Mouse (Mus musculus): Measurements from ENCODE around the gene Hbp1. TPM values are rescaled to one million over a fixed set of nuclear protein-coding genes. Genes with fewer than 3 reads are reported as not detected.

The Hbp1 gene
- polyA plus RNA-seq, 1 experiment from 2014 or later, result 47.3 TPM

- no peak for DNase-seq
- H3K27me3 ChIP-seq (ENCODE audit: insufficient read depth, low read length), result no peaks in the 10 kb centered on the region
- H3K4me3 ChIP-seq (ENCODE audit: low read depth, low read length), result no peak overlapping the region
- TF ChIP-seq EP300 (IDR thresholded peaks at IDR 0.05; ENCODE audit: low read depth) (no peak), CTCF (IDR thresholded peaks at IDR 0.05; ENCODE audit: low read depth) (no peak)
- no peak overlapping the region for H3K27ac ChIP-seq (ENCODE audit: low read depth)
- H3K4me2 ChIP-seq (ENCODE audit: low read depth, low read length), result no peak overlapping the region
- H3K4me1 ChIP-seq (ENCODE audit: insufficient read depth), result no peaks in the 10 kb centered on the region
- no peaks in the 10 kb centered on the region for H3K9me3 ChIP-seq (ENCODE audit: low read length)
- no peak overlapping the region for H3K9ac ChIP-seq (replicated peaks)
- no peaks in the 10 kb centered on the region; the same call in 1 of the 2 replicates for H3K36me3 ChIP-seq (replicated peaks; ENCODE audit: insufficient read depth, low read length)
- 73% methylated on average over 2 of the region's 2 CpGs for WGBS (ENCODE audit: insufficient replicate concordance)
- no peak for ATAC-seq
These were observed 42.9 kb downstream of the Hbp1 start for GRCm38 (mm10) chr12:31907436-31907835.

- H3K4me2 ChIP-seq (ENCODE audit: low read depth, low read length), result no peak overlapping the region
- no peaks in the 10 kb centered on the region for H3K4me1 ChIP-seq (ENCODE audit: insufficient read depth)
- no peak overlapping the region for H3K4me3 ChIP-seq (ENCODE audit: low read depth, low read length)
- no peak overlapping the region for H3K27ac ChIP-seq (ENCODE audit: low read depth)
- ATAC-seq (no peak), DNase-seq (no peak)
- H3K27me3 ChIP-seq (ENCODE audit: insufficient read depth, low read length), result no peaks in the 10 kb centered on the region
- no peaks in the 10 kb centered on the region; the same call in 1 of the 2 replicates for H3K36me3 ChIP-seq (replicated peaks; ENCODE audit: insufficient read depth, low read length)
- no peak for TF ChIP-seq EP300 (IDR thresholded peaks at IDR 0.05; ENCODE audit: low read depth)
- no peak for TF ChIP-seq CTCF (IDR thresholded peaks at IDR 0.05; ENCODE audit: low read depth)
- WGBS (ENCODE audit: insufficient replicate concordance), result 65% methylated on average over 6 of the region's 6 CpGs
- H3K9ac ChIP-seq (replicated peaks), result no peak overlapping the region
- no peaks in the 10 kb centered on the region for H3K9me3 ChIP-seq (ENCODE audit: low read length)
These were observed 44.4 kb downstream of the Hbp1 start for GRCm38 (mm10) chr12:31905696-31906551.

DNA sequence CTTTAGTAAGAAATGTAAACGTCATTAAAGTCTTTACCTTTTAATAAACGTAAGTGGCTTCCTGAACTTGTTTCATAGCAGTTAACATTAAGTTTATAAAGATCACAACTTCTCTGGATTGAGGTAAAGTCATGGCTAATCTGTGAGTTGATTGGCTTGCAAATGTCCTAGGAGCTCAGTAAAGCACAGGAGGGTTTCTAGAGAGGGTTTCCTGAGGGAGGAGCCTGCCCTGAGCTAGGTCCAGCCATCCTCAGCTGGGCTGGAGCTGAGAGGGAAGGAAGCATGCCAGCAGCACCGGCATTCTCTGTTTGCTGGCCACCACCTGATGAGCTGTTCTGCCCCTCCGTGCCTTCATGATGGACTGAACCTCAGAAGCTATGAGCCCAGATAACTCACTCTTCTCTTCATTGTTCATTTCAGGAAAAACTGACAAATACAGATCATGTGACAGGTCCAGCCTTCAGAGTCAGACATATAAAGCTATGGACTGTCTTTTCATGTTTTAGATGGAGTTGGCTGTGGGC lies 49.9 kb downstream of the Hbp1 start:
- DNase-seq (no peak), ATAC-seq (no peak)
- H3K27me3 ChIP-seq (ENCODE audit: insufficient read depth, low read length), result no peaks in the 10 kb centered on the region
- H3K36me3 ChIP-seq (replicated peaks; ENCODE audit: insufficient read depth, low read length), result peaks cover 2% of the 10 kb centered on the region; the same call in 1 of the 2 replicates
- no peaks in the 10 kb centered on the region for H3K4me1 ChIP-seq (ENCODE audit: insufficient read depth)
- H3K4me3 ChIP-seq (ENCODE audit: low read depth, low read length), result no peak overlapping the region
- no peak overlapping the region for H3K9ac ChIP-seq (replicated peaks)
- no peak overlapping the region for H3K27ac ChIP-seq (ENCODE audit: low read depth)
- H3K9me3 ChIP-seq (ENCODE audit: low read length), result no peaks in the 10 kb centered on the region
- 82% methylated on average over 4 of the region's 4 CpGs for WGBS (ENCODE audit: insufficient replicate concordance)
- no peak for TF ChIP-seq EP300 (IDR thresholded peaks at IDR 0.05; ENCODE audit: low read depth)
- H3K4me2 ChIP-seq (ENCODE audit: low read depth, low read length), result no peak overlapping the region

GRCm38 (mm10) chr12:31897456-31897855 lies 52.9 kb downstream of the Hbp1 start:
- no peak for DNase-seq
- ATAC-seq, result no peak
- no peak overlapping the region for H3K4me3 ChIP-seq (ENCODE audit: low read depth, low read length)
- peaks cover 2% of the 10 kb centered on the region; the same call in 1 of the 2 replicates for H3K36me3 ChIP-seq (replicated peaks; ENCODE audit: insufficient read depth, low read length)
- H3K27ac ChIP-seq (ENCODE audit: low read depth), result no peak overlapping the region
- TF ChIP-seq CTCF (IDR thresholded peaks at IDR 0.05; ENCODE audit: low read depth) (no peak), EP300 (IDR thresholded peaks at IDR 0.05; ENCODE audit: low read depth) (no peak)
- no peaks in the 10 kb centered on the region for H3K4me1 ChIP-seq (ENCODE audit: insufficient read depth)
- no peaks in the 10 kb centered on the region for H3K27me3 ChIP-seq (ENCODE audit: insufficient read depth, low read length)
- 83% methylated on average over 7 of the region's 7 CpGs for WGBS (ENCODE audit: insufficient replicate concordance)
- H3K4me2 ChIP-seq (ENCODE audit: low read depth, low read length), result no peak overlapping the region
- H3K9me3 ChIP-seq (ENCODE audit: low read length), result no peaks in the 10 kb centered on the region
- no peak overlapping the region for H3K9ac ChIP-seq (replicated peaks)

DNA sequence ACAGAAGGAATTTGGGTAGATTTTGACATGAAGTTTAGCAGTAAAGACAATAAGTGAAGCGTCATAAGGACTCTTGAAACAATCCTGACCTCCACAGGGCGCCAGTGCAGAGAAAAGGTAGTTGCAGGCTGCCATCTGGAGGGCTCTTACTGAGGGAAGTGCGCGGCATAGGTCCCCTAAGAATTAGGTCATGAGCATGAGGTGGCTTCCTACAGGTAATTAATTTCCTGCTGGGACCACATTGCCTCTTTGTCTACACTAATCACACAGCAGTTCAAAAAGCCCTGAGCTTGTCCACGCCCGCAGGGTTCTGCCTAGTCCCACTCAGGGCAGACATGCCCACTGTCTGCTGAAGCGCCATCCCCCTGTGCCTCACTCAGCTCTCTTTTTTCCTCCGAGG lies 53.3 kb downstream of the Hbp1 start:
- DNase-seq (no peak), ATAC-seq (no peak)
- no peaks in the 10 kb centered on the region for H3K27me3 ChIP-seq (ENCODE audit: insufficient read depth, low read length)
- H3K4me2 ChIP-seq (ENCODE audit: low read depth, low read length), result no peak overlapping the region
- peaks cover 2% of the 10 kb centered on the region; the same call in 1 of the 2 replicates for H3K36me3 ChIP-seq (replicated peaks; ENCODE audit: insufficient read depth, low read length)
- no peaks in the 10 kb centered on the region for H3K9me3 ChIP-seq (ENCODE audit: low read length)
- TF ChIP-seq EP300 (IDR thresholded peaks at IDR 0.05; ENCODE audit: low read depth) (no peak), CTCF (IDR thresholded peaks at IDR 0.05; ENCODE audit: low read depth) (no peak)
- 77% methylated on average over 8 of the region's 8 CpGs for WGBS (ENCODE audit: insufficient replicate concordance)
- no peak overlapping the region for H3K27ac ChIP-seq (ENCODE audit: low read depth)
- no peak overlapping the region for H3K9ac ChIP-seq (replicated peaks)
- no peaks in the 10 kb centered on the region for H3K4me1 ChIP-seq (ENCODE audit: insufficient read depth)
- no peak overlapping the region for H3K4me3 ChIP-seq (ENCODE audit: low read depth, low read length)

DNA sequence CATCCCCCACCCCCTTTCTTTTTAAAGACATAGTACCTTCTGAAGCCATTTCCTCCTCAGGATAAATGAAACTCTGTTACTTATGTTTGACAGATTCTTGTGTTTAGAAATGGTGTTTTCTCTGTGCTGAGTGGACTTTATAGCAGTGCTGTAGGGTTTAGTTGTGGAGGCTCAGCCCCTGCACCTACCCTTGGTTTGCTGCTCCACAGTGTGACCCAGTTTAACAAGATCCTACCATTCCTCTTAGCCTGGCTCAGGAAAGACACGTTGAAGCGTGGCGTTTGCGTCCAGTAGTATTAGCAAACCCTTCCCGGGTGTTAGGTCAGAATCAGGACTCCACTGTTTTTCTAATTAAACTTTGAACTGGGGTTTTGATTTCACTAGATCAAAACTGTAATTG lies 54.0 kb downstream of the Hbp1 start:
- DNase-seq (no peak), ATAC-seq (no peak)
- 76% methylated on average over 5 of the region's 5 CpGs for WGBS (ENCODE audit: insufficient replicate concordance)
- H3K4me3 ChIP-seq (ENCODE audit: low read depth, low read length), result no peak overlapping the region
- no peak overlapping the region for H3K27ac ChIP-seq (ENCODE audit: low read depth)
- no peaks in the 10 kb centered on the region for H3K9me3 ChIP-seq (ENCODE audit: low read length)
- no peaks in the 10 kb centered on the region for H3K27me3 ChIP-seq (ENCODE audit: insufficient read depth, low read length)
- no peaks in the 10 kb centered on the region for H3K4me1 ChIP-seq (ENCODE audit: insufficient read depth)
- peaks cover 2% of the 10 kb centered on the region; the same call in 1 of the 2 replicates for H3K36me3 ChIP-seq (replicated peaks; ENCODE audit: insufficient read depth, low read length)
- H3K4me2 ChIP-seq (ENCODE audit: low read depth, low read length), result no peak overlapping the region
- TF ChIP-seq EP300 (IDR thresholded peaks at IDR 0.05; ENCODE audit: low read depth) (no peak), CTCF (IDR thresholded peaks at IDR 0.05; ENCODE audit: low read depth) (no peak)
- H3K9ac ChIP-seq (replicated peaks), result no peak overlapping the region

Measured in liver, postnatal 0 days (tissue).